Mouse (Mus musculus): ENCODE results near the gene Ikzf3.

The Ikzf3 gene

DNA sequence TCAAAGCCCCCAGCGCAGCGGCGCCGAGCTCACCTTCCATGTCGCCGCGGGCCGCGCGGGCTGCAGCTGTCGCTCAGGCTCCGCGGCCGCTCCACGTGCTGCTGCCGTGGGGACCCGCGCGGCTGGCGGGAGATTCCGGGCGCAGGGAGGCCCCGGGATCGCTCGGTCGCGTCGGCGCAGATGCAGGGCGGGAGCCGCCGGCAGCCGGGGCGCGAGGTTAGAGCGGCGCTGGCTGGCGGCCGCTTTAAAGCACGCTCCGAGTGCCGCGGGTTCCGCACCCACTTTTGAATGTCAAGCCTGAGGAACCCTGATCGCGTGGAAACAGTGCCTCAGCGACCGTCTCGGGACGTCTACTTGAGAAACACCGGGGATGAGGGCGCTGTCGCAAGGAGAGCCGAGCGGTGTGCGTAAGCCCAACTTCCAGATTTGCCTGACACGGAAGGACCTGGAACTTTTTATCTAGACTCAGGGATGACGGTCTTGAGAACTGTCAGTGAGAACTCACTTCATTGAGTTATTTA, at the start of gene Ikzf3:
Gene Ikzf3, minus strand, starts transcription at position 321 of the 521 bp plus-strand sequence.
- DNase-seq (ENCODE audit: low spot score in 2 of 2): peak; percentile 5 to 31

GRCm38 (mm10) chr11:98595473-98595872, 49.6 kb upstream of the Ikzf3 start:
- DNase-seq (ENCODE audit: low spot score in 2 of 2): no peak

DNA sequence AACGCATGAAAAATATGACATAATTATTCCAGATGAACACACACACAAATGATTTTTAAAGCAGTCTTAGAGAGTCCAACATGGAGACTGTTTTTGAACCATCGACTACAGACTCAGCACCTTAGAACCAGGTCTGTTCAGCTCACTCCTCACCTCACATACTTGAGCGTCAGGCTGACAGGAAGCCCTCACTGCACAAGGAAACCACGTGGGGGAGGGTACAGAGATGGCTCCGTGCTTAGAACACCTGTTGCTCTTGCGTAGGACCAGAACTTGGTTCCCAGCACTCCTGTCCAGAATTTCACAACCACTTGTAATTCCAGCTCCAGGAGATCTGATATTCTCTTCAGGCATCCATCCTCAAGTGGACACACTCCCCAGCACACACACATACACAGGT, 49.2 kb upstream of the Ikzf3 start:
- no peak for DNase-seq (ENCODE audit: low spot score in 2 of 2)

GRCm38 (mm10) chr11:98590548-98591445, 45.0 kb upstream of the Ikzf3 start:
- no peak for DNase-seq (ENCODE audit: low spot score in 2 of 2)

GRCm38 (mm10) chr11:98589306-98589705, 43.5 kb upstream of the Ikzf3 start:
- DNase-seq (ENCODE audit: low spot score in 2 of 2): no peak

DNA sequence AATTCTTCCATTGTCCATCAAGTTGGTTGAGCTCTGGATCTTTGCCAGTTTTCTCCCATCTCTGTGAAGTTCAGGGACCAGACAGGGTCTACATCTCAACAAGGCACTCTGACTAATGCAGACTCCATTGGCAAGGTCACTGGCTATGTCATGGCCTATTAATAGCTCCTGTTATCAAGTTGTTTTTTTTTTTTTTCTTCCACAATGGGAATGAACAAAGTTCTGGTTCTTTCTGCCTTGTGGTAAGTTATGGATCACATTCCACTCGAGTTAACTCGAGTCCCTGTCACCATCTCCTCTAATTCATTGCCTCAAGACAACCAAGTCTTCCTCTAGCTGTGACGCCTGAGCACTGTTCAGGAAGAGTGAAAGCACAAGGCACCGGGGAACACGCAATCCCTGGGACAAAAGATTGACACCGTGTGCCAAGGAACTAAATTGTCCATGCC, 43.0 kb upstream of the Ikzf3 start:
- no peak for DNase-seq (ENCODE audit: low spot score in 2 of 2)

DNA sequence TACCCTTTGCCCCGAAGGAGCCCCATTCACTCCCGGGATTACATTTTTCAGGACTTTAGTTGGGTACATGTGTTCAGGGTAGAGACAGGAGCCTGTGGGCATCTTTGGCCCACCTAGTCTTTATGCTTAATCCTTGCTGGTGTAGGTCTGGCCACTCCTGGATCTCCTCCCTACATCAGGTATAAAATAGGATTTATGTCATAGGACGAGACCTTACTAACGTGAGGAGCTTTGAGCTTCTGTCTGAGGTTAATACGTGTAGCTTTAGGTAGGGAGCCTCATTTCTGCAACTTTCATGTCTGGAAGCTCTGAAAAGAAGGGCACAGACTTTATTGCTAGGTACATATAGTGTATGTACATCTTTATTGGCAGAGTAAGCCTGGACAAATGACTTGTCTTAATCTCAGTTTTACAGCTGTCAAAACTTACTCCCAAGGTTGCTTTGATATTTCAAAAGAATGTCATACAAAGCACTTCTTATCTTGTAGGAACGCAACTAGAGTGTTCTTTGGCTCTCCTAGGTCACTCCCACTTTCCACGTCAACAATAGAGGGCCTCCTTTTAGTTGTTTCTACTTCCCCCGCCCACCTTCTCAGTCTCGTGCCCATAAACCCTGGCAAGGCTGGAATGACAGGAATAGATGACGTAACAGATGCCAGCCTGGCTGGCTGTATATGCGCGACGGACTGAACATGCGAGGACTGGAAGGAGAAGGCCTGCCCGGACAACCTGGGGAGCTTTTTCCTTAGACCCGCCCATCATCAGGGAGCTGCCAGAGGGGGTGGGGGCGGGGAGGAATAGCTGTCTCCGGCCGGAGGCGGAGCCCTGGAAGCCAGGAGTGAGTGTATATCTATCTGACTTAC, 42.1 kb upstream of the Ikzf3 start:
- peak; percentile 42 to 52 for DNase-seq (ENCODE audit: low spot score in 2 of 2)

DNA sequence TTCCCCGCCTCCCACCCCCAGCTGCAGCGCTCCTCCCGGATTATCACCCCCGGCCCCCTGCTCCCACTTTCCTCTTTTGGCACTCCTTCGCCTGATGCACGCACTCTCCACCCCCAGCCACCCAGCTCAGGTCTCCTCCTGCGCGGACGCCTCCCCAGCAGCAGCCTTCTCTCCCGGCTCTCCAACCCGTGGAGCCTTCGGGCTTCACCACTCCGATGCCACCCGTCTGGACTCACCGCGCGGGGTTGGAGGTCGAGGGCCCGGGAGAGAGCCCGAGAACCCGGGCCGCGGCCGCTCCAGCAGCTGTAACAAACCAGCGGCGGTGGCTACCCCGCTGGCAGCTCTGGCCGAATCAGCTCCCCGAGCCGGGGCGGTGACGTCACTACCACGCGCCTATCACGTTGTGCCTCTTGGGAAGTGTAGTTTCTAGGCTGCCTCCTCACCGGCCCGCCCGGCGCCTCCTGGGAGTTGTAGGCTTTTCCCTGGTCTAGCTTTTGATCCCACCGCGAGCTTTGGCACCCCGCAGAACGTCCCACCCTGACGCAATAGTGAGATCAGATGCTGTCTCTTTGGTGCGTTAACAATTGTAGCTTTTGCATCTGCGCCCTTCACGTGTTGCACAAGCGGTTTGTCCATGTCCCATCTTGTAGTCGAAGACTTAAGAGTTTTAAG, 41.2 kb upstream of the Ikzf3 start, which contains the start of gene Ormdl3:
Gene Ormdl3, minus strand, starts transcription at position 477 of the 672 bp plus-strand sequence.
- peak; percentile 98 for DNase-seq (ENCODE audit: low spot score in 2 of 2)

- peak in 1 of 2 experiments; percentile 30 for DNase-seq (ENCODE audit: low spot score in 2 of 2)
These were observed 40.5 kb upstream of the Ikzf3 start for GRCm38 (mm10) chr11:98586087-98586891.

DNA sequence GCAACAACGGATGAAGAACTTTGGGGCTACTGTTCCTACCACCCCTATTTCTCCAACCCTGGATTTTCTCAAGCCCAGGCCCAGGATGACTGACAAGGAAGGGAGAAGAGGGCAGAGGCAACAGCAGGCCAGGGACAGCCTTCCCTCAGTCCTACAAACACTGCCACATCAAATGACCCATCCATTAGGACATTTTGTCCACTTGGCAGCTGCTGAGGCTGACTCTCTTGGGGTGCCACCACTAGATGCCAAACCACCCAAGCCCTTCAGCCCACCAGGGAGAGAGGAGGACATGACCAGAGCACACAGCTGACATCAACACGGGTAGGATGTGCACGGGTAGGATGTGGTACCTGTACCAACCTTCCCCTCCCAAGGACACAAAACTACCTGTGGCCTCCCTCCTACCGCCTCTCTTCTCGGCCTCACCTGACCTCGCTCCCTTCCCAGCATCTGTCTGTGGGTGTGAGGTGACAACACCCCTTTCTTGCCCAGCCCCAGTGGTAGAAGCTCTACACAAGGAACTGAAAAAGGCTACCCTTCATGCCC, 38.9 kb upstream of the Ikzf3 start:
- no peak for DNase-seq (ENCODE audit: low spot score in 2 of 2)

DNA sequence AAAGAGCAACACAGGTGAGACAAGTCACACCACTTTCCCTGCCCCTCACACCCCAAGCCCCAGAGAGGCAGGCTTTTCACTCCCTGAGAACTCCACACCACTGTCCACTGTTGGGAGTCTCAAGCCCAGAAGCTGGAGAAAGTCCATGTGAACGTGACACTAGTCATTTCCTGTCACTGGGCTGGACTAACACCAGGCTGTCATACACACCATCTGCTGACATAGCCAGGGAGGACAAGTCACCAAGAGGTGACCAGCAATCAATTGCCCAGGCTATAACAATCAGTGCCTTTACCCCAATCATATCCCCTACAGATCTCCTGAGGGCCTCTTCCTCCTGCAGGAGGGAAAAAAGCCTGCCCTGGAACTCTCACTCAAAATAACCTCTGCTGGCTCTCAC, 38.3 kb upstream of the Ikzf3 start:
- no peak for DNase-seq (ENCODE audit: low spot score in 2 of 2)

- no peak for DNase-seq (ENCODE audit: low spot score in 2 of 2)
These were observed 37.7 kb upstream of the Ikzf3 start for GRCm38 (mm10) chr11:98583571-98583970.

DNA sequence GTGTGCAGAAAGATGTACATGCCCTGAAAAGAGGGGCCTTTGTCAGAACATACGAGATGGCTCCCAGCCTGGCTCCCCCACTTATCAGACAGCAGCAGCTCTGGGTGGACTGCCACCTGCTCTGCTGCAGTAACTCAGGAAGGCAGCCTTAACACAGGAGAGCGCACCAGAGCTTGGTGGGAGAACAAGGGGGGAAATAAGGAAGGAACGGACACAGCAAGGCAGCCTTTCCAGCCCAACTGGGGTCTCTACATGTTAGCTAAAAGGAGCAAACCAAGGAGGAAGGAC, 37.4 kb upstream of the Ikzf3 start:
- DNase-seq (ENCODE audit: low spot score in 2 of 2): no peak

DNA sequence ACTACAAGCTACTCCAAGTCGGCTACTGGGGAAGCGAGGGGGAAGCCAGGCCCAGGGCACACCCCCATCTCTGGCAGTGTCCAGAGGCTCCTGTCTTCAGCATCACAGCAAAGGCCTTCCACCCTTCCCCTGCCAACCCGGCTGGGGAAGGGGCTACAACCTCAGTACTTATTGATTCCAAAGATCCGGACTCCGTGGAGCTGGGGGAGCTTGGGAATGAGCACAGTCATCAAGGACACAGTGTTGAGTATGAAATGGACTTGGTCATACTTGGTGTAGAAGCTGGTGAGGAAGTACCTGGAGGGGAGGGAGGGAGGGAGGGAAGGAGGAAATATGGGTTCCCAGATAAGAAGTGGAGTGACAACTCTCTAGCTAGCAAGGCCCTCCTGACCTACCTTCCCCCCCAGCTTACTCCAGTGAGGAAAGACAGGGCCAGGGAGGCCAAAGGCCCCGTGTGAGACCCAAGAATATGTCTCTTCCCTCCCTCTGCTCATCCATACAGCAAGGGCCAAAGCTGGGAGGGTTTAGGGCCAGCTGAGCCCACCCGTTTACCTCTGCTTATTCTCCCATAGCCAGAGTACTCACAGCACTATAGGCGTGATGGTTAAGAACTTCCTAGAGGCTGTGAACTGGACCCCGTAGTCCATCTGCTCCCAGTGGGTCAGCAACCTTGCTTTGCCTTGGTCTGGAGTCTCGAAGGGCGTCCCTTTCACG, 36.9 kb upstream of the Ikzf3 start:
- DNase-seq (ENCODE audit: low spot score in 2 of 2): no peak

- no peak for DNase-seq (ENCODE audit: low spot score in 2 of 2)
These were observed 36.2 kb upstream of the Ikzf3 start for GRCm38 (mm10) chr11:98582030-98582388.

DNA sequence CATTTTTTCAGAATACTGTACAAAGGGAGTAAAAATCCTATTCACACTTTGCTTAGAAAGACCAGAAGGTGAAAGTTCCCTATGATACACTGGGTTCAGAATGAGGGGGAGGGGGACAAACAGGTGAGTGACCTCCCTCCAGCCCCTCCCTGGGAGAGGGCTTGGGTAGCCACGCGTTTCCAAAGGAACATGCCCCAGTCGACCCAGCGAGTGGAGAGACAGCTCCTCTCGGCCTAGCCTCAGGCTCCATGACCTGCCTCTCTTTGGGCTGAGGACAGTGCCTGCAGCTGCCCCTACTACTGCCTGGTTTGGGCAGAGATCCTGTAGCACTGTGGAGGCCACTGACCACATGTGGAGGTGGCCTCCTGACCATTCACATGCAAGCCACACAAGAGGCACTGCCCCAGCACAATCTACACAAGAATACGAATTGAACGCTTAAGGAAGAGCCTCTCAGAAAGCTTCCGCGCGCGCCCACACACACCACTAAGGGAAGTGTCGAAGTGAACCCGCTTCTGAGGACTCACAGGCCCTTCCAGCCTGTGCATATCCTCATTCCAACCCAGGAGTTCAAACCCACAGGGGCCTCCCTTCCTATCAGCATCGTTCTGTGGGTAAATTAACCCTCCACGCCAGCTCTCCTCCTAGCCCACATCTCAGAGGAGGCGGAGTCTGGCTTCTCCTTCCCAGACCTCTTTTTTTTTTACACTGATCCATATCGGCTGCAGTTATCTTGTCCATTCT, 35.6 kb upstream of the Ikzf3 start:
- DNase-seq (ENCODE audit: low spot score in 2 of 2): no peak

DNA sequence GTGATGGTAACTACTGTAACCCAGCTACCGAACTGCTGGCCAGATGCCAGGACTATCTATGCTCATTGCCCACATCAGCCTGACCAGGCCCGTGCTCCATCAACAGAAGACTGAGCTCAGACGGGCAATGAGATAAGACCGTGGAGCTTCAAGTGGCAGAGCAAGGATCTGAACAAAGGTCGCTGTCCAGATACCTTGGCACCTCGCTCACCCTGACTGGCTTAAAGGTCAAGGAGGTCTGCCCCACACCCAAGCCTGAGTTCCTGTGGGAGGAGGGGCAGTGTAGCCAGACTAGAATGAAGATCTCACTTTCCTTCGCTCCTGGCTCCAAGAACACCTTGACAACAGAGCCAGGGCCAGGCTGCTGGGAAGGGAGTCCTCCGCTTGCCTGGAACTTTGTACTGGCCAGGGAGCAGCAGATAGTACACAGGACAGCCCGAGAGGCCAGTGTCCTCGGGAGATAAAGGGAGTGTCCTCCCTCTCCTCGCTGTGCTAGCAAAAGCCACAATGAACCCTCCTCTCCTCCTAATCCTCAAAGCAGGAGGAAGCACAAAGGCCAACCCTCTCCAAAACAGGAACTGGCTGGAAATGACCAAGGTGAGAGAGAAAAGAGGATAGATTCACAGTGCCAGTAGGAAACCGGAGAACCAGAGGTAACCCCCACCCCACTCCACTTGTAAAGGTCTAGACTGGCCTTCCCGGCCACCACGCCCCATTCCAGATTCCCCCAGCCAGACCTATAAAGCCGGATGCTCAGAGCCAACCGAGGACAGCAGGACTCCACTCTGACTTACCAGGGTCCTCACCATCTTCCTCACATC, 34.7 kb upstream of the Ikzf3 start:
- DNase-seq (ENCODE audit: low spot score in 2 of 2): no peak

DNA sequence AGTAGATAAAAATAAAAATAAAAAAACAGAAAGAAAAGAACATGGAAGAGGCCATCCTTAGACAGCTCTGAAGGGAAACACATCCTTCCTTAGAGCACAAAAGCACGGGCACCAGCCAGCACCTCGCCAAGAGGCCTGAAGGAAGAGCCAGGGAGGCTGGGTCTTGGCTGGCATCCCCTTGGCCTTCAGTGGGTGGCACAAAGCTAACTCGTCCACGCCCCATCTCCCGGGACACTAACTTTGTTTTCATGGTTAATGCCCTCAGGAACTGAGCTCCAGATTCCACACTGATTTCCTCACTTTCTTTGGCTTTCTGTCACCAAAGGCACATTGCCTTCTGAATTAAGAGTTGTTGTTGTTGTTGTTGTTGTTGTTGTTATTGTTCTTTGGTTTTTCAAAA, 31.9 kb upstream of the Ikzf3 start:
- no peak for DNase-seq (ENCODE audit: low spot score in 2 of 2)

- no peak for DNase-seq (ENCODE audit: low spot score in 2 of 2)
These were observed 23.6 kb upstream of the Ikzf3 start for GRCm38 (mm10) chr11:98569461-98569860.

Data from frontal cortex, postnatal 36 days (tissue).